Mouse (Mus musculus): ENCODE data around the gene Frmd7. TPM values are rescaled to one million over a fixed set of nuclear protein-coding genes. Genes with fewer than 3 reads are reported as not detected.

The Frmd7 gene
- polyA plus RNA-seq, 1 experiment = 0.63 TPM

- Histone ChIP-seq H3K4me1 (ENCODE audit: control insufficient read depth, insufficient read depth, low read length) (no peaks in the 10 kb centered on the region), H3K4me3 (ENCODE audit: insufficient read depth, low read length) (no peak overlapping the region), H3K27ac (ENCODE audit: insufficient read depth, low read length) (no peak overlapping the region)
- TF ChIP-seq CTCF (IDR thresholded peaks at IDR 0.05; ENCODE audit: extremely low read depth, insufficient read depth, low read length) (no peak), POLR2A (IDR thresholded peaks at IDR 0.05; ENCODE audit: extremely low read depth, insufficient read depth, low read length) (no peak)
Observed at GRCm38 (mm10) chrX:50887999-50888398, 54.5 kb downstream of the Frmd7 start.

DNA sequence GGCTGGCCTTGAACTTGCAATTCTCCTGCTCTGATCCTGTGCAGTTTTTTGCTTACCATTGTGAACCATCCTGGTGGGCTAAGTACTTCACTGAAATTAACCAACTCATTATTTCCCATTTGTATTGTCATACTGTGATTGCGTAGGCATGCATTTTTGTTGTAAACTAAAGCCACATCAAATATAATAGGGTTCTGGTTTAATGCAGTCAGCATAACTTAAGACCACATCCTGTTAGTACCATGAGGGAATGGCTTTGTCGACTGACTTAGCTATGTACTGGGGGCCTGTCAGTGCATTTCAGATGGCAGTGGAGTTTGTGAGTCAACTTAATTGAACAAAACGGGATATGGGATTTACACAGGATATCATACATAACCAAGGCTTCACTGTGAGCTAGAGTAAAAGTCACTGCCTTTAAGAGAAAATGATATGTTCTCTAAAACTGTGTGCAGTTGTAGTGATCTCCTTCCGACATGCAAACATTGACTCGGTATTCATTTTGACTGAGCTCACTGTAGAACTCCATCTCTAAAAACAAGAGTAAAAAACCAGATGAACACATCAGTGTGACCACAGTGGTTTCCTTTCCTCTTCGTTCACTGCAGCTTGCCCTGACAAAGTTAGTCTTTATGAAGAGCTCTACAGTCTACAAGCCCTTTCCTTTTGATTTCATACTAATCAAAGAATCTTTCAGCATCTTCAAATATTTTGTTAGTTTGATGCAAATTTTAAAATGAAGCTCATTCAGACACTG lies 68.1 kb downstream of the Frmd7 start:
- TF ChIP-seq CTCF (IDR thresholded peaks at IDR 0.05; ENCODE audit: extremely low read depth, insufficient read depth, low read length) (no peak), POLR2A (IDR thresholded peaks at IDR 0.05; ENCODE audit: extremely low read depth, insufficient read depth, low read length) (no peak)
- Histone ChIP-seq H3K27ac (ENCODE audit: insufficient read depth, low read length) (no peak overlapping the region), H3K4me1 (ENCODE audit: control insufficient read depth, insufficient read depth, low read length) (no peaks in the 10 kb centered on the region), H3K4me3 (ENCODE audit: insufficient read depth, low read length) (no peak overlapping the region)

DNA sequence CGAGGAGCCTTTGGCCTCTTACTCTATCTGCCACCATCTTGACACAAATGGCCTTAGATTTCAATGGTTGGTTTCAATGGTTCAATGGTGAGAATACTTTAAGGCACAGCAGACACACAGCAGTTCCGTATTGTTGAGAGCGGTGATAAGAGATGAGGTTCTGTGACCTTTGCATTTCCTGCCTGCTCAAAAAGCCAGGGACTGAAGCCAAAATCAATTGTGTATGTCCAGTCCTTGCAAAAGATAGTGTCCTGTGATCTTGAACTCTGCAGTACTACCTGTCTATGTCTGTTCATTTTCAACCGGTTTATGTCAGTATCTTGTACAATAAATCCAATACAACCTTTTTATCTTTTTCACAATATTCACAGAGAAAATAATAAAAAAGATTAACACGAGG lies 77.8 kb downstream of the Frmd7 start:
- Histone ChIP-seq H3K4me1 (ENCODE audit: control insufficient read depth, insufficient read depth, low read length) (no peaks in the 10 kb centered on the region), H3K4me3 (ENCODE audit: insufficient read depth, low read length) (no peak overlapping the region), H3K27ac (ENCODE audit: insufficient read depth, low read length) (no peak overlapping the region)
- no peak for TF ChIP-seq POLR2A (IDR thresholded peaks at IDR 0.05; ENCODE audit: extremely low read depth, insufficient read depth, low read length)
- TF ChIP-seq CTCF (IDR thresholded peaks at IDR 0.05; ENCODE audit: extremely low read depth, insufficient read depth, low read length) = no peak

GRCm38 (mm10) chrX:50863771-50864170 lies 78.7 kb downstream of the Frmd7 start:
- no peak overlapping the region for H3K4me3 ChIP-seq (ENCODE audit: insufficient read depth, low read length)
- H3K4me1 ChIP-seq (ENCODE audit: control insufficient read depth, insufficient read depth, low read length) = no peaks in the 10 kb centered on the region
- TF ChIP-seq POLR2A (IDR thresholded peaks at IDR 0.05; ENCODE audit: extremely low read depth, insufficient read depth, low read length) (no peak), CTCF (IDR thresholded peaks at IDR 0.05; ENCODE audit: extremely low read depth, insufficient read depth, low read length) (no peak)
- no peak overlapping the region for H3K27ac ChIP-seq (ENCODE audit: insufficient read depth, low read length)

- Histone ChIP-seq H3K4me1 (ENCODE audit: control insufficient read depth, insufficient read depth, low read length) (no peaks in the 10 kb centered on the region), H3K27ac (ENCODE audit: insufficient read depth, low read length) (no peak overlapping the region), H3K4me3 (ENCODE audit: insufficient read depth, low read length) (no peak overlapping the region)
- no peak for TF ChIP-seq CTCF (IDR thresholded peaks at IDR 0.05; ENCODE audit: extremely low read depth, insufficient read depth, low read length)
- TF ChIP-seq POLR2A (IDR thresholded peaks at IDR 0.05; ENCODE audit: extremely low read depth, insufficient read depth, low read length) = no peak
Observed at GRCm38 (mm10) chrX:50850428-50851184, 91.9 kb downstream of the Frmd7 start.

Other genes starting within 250 kb of the Frmd7 start
- 4.0 and 5.7 TPM in 2 replicates for gene Stk26, start 101.7 kb downstream of the Frmd7 start, polyA plus RNA-seq (2012; rRNA removed)
- 16.5 and 18.5 TPM in 2 replicates for gene Rap2c, start 75.3 kb upstream of the Frmd7 start, polyA plus RNA-seq (2012; rRNA removed)

All from cortical plate, adult 2 months (tissue).